Mouse (Mus musculus): ENCODE measurements around the gene Trpt1.
"Not testable (repeated sequence)": the region's sequence is repeated elsewhere in the genome, so short reads cannot be mapped to it uniquely, and the experiment has no call there.

DNA sequence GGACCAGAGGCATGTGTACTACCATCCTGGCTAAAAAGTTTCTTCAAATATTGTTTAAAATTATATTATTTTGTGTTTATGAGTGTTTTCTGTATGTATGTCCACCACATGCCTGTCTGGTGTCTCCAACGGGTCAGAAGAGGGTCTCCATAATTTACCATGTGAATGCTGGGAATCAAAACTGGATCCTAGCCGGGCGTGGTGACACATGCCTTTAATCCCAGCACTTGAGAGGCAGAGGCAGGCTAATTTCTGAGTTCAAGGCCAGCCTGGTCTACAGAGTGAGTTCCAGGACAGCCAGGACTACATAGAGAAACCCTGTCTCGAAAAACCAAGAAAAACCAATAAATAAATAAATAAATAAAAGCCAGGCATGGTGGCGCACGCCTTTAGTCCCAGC is 4.8 kb upstream of the Trpt1 start:
- TF ChIP-seq CTCF, EP300 (IDR thresholded peaks at IDR 0.05; ENCODE audit: low read depth): not testable (repeated sequence)

Measured in heart, postnatal 0 days (tissue).